Mouse (Mus musculus): ENCODE measurements around the gene Cers1. TPM values are rescaled to one million over a fixed set of nuclear protein-coding genes. Genes with fewer than 3 reads are reported as not detected.

Cers1 gene
- polyA plus RNA-seq (2014; fragmentation: Nextera tagmentation; extraction: Ambion mirVana): 5.5 and 7.0 TPM in 2 replicates

DNA sequence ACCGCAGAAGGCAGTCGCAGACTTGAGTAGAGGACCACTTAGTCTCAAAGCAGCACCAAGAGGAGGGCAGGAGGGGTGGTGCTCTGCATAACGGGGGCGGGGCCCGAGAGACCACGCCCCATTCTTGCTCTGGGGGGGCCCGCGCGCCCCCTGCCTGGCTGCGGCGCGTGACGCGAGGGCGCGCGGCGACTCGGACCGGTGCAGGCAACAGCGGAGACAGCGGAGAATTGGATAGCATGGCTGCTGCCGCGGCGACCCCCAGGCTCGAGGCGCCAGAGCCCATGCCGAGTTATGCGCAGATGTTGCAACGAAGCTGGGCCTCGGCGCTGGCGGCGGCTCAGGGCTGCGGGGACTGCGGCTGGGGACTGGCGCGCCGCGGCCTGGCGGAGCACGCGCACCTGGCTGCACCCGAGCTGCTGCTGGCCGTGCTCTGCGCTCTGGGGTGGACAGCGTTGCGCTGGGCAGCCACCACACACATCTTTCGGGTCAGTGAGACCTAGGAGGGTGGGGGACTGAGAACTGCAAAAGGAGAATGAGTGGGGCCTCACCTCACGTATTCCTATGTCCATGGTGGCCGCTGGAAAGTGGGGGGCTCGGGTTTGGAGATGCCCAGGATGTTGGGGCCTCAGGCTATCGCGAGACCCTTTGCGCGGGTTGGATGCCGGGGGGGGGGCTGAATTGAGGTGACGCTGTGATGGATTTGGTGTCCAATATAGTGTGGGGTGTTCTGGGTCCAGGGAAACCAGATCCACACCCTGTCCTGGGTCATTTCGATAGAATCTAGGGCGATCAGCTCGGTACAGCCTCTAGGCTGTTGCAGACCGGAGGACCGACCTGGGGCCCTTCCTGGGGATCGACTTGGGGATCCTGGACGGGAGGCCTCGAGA, at the start of gene Cers1:
Gene Cers1, plus strand, starts transcription at position 152 of the 887 bp plus-strand sequence.
- Histone ChIP-seq H3K9ac (ENCODE audit: low read length) (peak within 1 kb of the TSS; percentile 68), H3K27me3 (ENCODE audit: control insufficient read depth, insufficient read depth, low read length) (no peaks in the 10 kb centered on the region), H3K9me3 (ENCODE audit: control insufficient read depth, low read length) (no peaks in the 10 kb centered on the region), H3K4me3 (ENCODE audit: low read depth, low read length) (peak within 1 kb of the TSS; percentile 52), H3K4me2 (peak within 1 kb of the TSS; percentile 71), H3K36me3 (ENCODE audit: control insufficient read depth, insufficient read depth, low read length) (peaks cover 11% of the 10 kb centered on the region; the same call in 1 of the 2 replicates), H3K4me1 (ENCODE audit: control insufficient read depth, insufficient read depth, low read length) (peaks cover 30% of the 10 kb centered on the region), H3K27ac (ENCODE audit: low read depth, low read length) (peak within 1 kb of the TSS; percentile 70)
- peak; percentile 60 for ATAC-seq (ENCODE audit: low FRiP score)
- 2% methylated on average over 64 of the region's 66 CpGs for WGBS
- DNase-seq (ENCODE audit: low spot score, missing footprints): peak; percentile 96

DNA sequence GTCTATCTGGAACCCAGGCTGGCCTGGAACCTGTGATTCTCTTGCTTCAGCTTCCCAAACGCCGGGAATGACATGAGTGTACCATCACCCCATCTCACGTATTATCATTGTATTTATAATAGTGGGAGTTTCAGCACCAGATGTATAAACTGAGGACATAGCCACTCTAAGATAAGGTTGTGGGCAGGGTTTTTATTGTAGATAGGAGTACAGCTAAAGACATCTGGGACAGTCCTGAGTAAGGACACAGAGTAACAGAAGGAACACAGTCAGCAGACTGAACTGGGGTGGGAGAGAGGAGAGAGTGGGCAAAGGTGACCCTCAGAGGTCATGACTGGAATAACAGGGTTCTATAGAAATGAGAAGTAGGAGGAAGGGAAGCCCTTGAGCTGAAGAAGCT, 47.9 kb upstream of the Cers1 start:
- Histone ChIP-seq H3K4me2 (no peak overlapping the region), H3K9ac (ENCODE audit: low read length) (no peak overlapping the region), H3K9me3 (ENCODE audit: control insufficient read depth, low read length) (no peaks in the 10 kb centered on the region), H3K4me1 (ENCODE audit: control insufficient read depth, insufficient read depth, low read length) (no peaks in the 10 kb centered on the region), H3K27me3 (ENCODE audit: control insufficient read depth, insufficient read depth, low read length) (no peaks in the 10 kb centered on the region), H3K4me3 (ENCODE audit: low read depth, low read length) (no peak overlapping the region), H3K36me3 (ENCODE audit: control insufficient read depth, insufficient read depth, low read length) (peaks cover 17% of the 10 kb centered on the region), H3K27ac (ENCODE audit: low read depth, low read length) (no peak overlapping the region)
- ATAC-seq (ENCODE audit: low FRiP score) (no peak), DNase-seq (ENCODE audit: low spot score, missing footprints) (no peak)
- WGBS: 91% methylated on average over 3 of the region's 3 CpGs

DNA sequence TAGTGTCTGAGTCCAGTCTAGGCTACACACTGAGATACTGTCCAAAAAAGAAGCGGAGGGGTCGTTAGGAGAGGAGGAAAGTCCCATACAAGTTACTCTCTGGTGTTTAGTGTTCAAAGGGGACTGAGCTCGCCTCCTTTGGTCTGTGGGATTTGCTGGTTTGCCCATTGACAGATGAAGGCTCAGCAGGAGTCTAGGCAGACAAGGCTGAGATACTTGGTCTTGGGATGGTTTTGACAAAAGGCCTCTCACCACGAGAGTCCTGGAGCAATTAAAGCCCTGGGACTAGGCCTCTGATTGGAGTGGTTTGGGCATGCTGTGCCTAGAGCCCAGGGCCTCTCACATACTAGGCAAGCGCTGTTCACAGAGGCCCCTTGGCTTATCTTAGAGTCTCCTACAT, 47.3 kb upstream of the Cers1 start:
- ATAC-seq (ENCODE audit: low FRiP score): no peak
- no peak for DNase-seq (ENCODE audit: low spot score, missing footprints)
- Histone ChIP-seq H3K9me3 (ENCODE audit: control insufficient read depth, low read length) (no peaks in the 10 kb centered on the region), H3K9ac (ENCODE audit: low read length) (no peak overlapping the region), H3K36me3 (ENCODE audit: control insufficient read depth, insufficient read depth, low read length) (peaks cover 12% of the 10 kb centered on the region), H3K4me1 (ENCODE audit: control insufficient read depth, insufficient read depth, low read length) (no peaks in the 10 kb centered on the region), H3K27ac (ENCODE audit: low read depth, low read length) (no peak overlapping the region), H3K4me3 (ENCODE audit: low read depth, low read length) (no peak overlapping the region), H3K4me2 (no peak overlapping the region), H3K27me3 (ENCODE audit: control insufficient read depth, insufficient read depth, low read length) (no peaks in the 10 kb centered on the region)
- WGBS: 45% methylated on average over 5 of the region's 5 CpGs

DNA sequence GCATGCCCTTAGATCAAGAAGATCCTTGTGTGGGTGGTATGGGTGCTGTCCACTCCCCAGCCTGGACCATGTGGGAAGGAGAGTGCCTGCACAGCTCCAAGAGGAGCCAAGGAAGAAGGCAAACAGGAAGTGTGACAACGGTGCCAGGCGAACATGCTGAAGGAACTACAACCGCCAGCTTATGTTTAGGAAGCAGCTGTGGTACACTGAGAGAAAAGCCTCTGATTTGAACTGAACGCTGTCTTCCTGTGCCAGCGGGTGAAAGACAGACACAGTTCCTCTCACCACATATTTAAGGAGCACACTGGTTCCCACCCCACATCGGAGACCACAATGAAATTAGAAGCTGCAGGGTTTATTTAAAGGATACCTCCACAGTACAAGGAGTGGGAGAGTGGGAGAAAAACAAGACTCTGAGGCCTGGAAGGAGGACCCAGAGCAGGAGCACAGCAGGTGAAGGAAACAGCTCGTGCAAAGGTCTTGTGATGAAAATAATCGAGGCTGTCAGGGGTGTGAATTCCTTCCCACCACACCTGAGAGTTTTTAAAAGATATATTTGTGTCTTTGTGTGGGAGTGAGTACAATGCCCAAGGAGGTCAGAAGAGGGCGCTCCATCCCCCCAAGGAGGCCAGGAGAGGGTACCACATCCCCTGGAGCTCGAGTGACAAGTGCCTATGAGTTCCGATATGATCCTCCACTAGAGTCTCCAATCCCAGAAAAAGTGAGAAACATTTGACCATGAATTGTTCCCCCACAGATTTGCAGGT, 46.6 kb upstream of the Cers1 start:
- ATAC-seq (ENCODE audit: low FRiP score): no peak
- DNase-seq (ENCODE audit: low spot score, missing footprints): no peak
- Histone ChIP-seq H3K27me3 (ENCODE audit: control insufficient read depth, insufficient read depth, low read length) (no peaks in the 10 kb centered on the region), H3K36me3 (ENCODE audit: control insufficient read depth, insufficient read depth, low read length) (peaks cover 6% of the 10 kb centered on the region; the same call in 1 of the 2 replicates), H3K27ac (ENCODE audit: low read depth, low read length) (no peak overlapping the region), H3K9me3 (ENCODE audit: control insufficient read depth, low read length) (no peaks in the 10 kb centered on the region), H3K4me1 (ENCODE audit: control insufficient read depth, insufficient read depth, low read length) (no peaks in the 10 kb centered on the region), H3K4me3 (ENCODE audit: low read depth, low read length) (no peak overlapping the region), H3K4me2 (no peak overlapping the region), H3K9ac (ENCODE audit: low read length) (no peak overlapping the region)
- 58% methylated on average over 11 of the region's 11 CpGs for WGBS

DNA sequence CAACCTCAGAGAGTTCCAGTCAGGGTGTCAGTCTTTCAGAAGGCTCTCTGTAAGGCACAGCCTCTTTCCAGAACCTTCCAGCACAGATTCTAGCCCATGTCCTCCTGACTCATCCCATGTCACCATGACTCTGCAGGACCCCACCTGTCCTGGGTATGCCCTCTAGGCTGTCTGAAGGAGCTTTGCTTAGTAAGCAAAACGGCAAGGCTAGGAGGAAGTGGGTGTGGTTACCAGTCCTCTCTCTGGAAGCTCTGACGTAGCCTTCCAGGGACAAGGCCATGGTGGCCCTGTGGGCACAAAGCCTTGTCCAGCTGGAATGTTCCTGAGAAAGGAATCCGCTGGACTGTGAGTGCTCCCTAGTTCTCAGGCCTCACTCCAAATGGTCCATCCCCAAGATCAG, 42.6 kb upstream of the Cers1 start:
- ATAC-seq (ENCODE audit: low FRiP score) (no peak), DNase-seq (ENCODE audit: low spot score, missing footprints) (no peak)
- H3K4me2 ChIP-seq: no peak overlapping the region
- no peaks in the 10 kb centered on the region for H3K36me3 ChIP-seq (ENCODE audit: control insufficient read depth, insufficient read depth, low read length)
- H3K4me3 ChIP-seq (ENCODE audit: low read depth, low read length): no peak overlapping the region
- 74% methylated on average over 3 of the region's 3 CpGs for WGBS
- no peaks in the 10 kb centered on the region for H3K9me3 ChIP-seq (ENCODE audit: control insufficient read depth, low read length)
- no peak overlapping the region for H3K27ac ChIP-seq (ENCODE audit: low read depth, low read length)
- no peaks in the 10 kb centered on the region for H3K27me3 ChIP-seq (ENCODE audit: control insufficient read depth, insufficient read depth, low read length)
- no peak overlapping the region for H3K9ac ChIP-seq (ENCODE audit: low read length)
- no peaks in the 10 kb centered on the region for H3K4me1 ChIP-seq (ENCODE audit: control insufficient read depth, insufficient read depth, low read length)

DNA sequence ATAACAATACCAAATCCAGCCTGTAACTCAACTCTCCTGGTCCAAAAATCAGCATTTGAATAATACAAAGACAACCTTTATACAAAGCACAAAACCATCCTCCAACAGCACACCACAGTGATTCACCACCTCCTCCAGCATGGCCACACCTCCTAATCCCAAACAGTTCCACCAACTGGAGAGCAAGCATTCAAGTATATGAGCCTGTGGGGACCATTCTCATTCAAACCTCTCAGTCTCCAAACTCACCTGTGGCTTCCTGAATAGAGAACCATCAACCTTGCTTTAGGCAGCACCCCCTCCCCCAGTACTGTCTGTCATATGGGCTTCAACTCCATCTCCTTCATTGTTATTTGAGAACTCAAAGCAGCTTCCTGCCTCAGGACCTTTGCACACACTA, 41.2 kb upstream of the Cers1 start:
- no peaks in the 10 kb centered on the region for H3K36me3 ChIP-seq (ENCODE audit: control insufficient read depth, insufficient read depth, low read length)
- no peaks in the 10 kb centered on the region for H3K4me1 ChIP-seq (ENCODE audit: control insufficient read depth, insufficient read depth, low read length)
- no peak overlapping the region for H3K4me3 ChIP-seq (ENCODE audit: low read depth, low read length)
- H3K27me3 ChIP-seq (ENCODE audit: control insufficient read depth, insufficient read depth, low read length): no peaks in the 10 kb centered on the region
- ATAC-seq (ENCODE audit: low FRiP score) (no peak), DNase-seq (ENCODE audit: low spot score, missing footprints) (no peak)
- H3K4me2 ChIP-seq: no peak overlapping the region
- no peak overlapping the region for H3K27ac ChIP-seq (ENCODE audit: low read depth, low read length)
- no peak overlapping the region for H3K9ac ChIP-seq (ENCODE audit: low read length)
- H3K9me3 ChIP-seq (ENCODE audit: control insufficient read depth, low read length): no peaks in the 10 kb centered on the region

DNA sequence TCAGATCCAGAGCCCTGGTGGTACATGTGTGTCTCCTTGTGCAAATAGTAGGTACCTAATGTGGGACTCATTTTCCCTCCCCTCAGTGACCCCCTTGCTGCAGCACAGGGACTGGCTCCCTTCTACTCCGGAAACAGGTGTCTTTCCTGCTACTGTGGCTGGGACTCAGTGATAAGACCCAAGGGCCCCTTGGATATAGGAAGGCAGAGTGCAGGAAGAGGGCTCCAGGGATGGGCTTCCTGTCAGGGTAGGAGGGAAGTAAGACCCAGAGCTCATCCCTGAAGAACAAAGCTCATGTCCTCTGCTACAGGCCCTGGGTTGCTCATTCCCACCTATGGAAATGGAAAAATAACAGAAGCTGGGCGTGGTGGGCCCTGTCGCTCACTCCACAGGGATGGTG, 39.1 kb upstream of the Cers1 start:
- H3K4me3 ChIP-seq (ENCODE audit: low read depth, low read length): no peak overlapping the region
- no peaks in the 10 kb centered on the region for H3K36me3 ChIP-seq (ENCODE audit: control insufficient read depth, insufficient read depth, low read length)
- ATAC-seq (ENCODE audit: low FRiP score) (no peak), DNase-seq (ENCODE audit: low spot score, missing footprints) (no peak)
- WGBS: 85% methylated on average over 3 of the region's 3 CpGs
- no peaks in the 10 kb centered on the region; the same call in 1 of the 2 replicates for H3K27me3 ChIP-seq (ENCODE audit: control insufficient read depth, insufficient read depth, low read length)
- H3K4me2 ChIP-seq: no peak overlapping the region
- no peak overlapping the region for H3K27ac ChIP-seq (ENCODE audit: low read depth, low read length)
- no peaks in the 10 kb centered on the region for H3K4me1 ChIP-seq (ENCODE audit: control insufficient read depth, insufficient read depth, low read length)
- H3K9me3 ChIP-seq (ENCODE audit: control insufficient read depth, low read length): no peaks in the 10 kb centered on the region
- H3K9ac ChIP-seq (ENCODE audit: low read length): no peak overlapping the region

DNA sequence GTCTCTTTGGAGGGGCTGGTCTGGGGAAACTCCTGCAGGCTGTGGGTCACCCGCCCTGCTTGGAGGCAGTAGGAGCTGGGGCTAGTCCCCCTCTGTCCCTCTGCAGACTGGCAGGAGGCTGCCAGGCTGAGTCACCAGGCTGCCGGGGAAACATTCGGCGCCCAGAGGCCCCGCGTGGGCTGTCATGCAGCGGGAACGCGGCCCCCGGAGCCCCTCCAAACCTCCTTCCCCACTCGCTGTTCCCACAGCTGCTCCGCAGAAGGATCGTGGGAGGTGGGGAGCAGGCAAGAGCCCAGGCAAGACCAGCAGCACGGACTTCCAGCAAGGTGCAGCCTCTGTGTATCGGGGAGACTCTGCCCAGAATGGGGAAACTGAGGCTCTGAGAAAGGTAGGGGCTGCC, 37.4 kb upstream of the Cers1 start:
- no peak overlapping the region for H3K4me3 ChIP-seq (ENCODE audit: low read depth, low read length)
- H3K27me3 ChIP-seq (ENCODE audit: control insufficient read depth, insufficient read depth, low read length): no peaks in the 10 kb centered on the region; the same call in 1 of the 2 replicates
- DNase-seq (ENCODE audit: low spot score, missing footprints) (no peak), ATAC-seq (ENCODE audit: low FRiP score) (no peak)
- no peaks in the 10 kb centered on the region for H3K9me3 ChIP-seq (ENCODE audit: control insufficient read depth, low read length)
- peaks cover 7% of the 10 kb centered on the region; the same call in 1 of the 2 replicates for H3K4me1 ChIP-seq (ENCODE audit: control insufficient read depth, insufficient read depth, low read length)
- no peak overlapping the region for H3K9ac ChIP-seq (ENCODE audit: low read length)
- no peak overlapping the region for H3K4me2 ChIP-seq
- 69% methylated on average over 15 of the region's 15 CpGs for WGBS
- no peak overlapping the region for H3K27ac ChIP-seq (ENCODE audit: low read depth, low read length)
- H3K36me3 ChIP-seq (ENCODE audit: control insufficient read depth, insufficient read depth, low read length): no peaks in the 10 kb centered on the region

DNA sequence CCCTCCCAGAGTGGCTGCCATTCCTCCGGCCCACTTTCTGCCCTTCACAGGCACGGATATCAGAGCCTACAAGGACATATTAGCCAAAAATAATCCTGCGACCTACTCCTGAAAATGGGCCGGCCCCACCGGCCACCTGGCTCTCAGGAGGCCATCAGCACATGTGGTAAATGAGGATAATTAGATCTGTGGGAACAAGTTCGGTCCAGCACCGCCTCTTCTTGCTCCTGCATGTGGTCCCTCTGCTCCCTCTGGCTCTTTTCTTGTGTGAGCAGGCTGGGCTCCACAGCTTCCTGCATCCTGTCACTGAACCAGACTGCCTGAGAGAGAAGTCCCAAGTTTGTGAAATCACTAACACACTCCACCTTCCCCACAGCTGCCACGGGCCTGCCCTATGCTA, 36.3 kb upstream of the Cers1 start:
- Histone ChIP-seq H3K36me3 (ENCODE audit: control insufficient read depth, insufficient read depth, low read length) (no peaks in the 10 kb centered on the region), H3K9me3 (ENCODE audit: control insufficient read depth, low read length) (no peaks in the 10 kb centered on the region), H3K4me3 (ENCODE audit: low read depth, low read length) (no peak overlapping the region), H3K4me1 (ENCODE audit: control insufficient read depth, insufficient read depth, low read length) (peaks cover 9% of the 10 kb centered on the region), H3K27me3 (ENCODE audit: control insufficient read depth, insufficient read depth, low read length) (no peaks in the 10 kb centered on the region; the same call in 1 of the 2 replicates), H3K9ac (ENCODE audit: low read length) (no peak overlapping the region), H3K4me2 (no peak overlapping the region), H3K27ac (ENCODE audit: low read depth, low read length) (no peak overlapping the region)
- WGBS: 74% methylated on average over 8 of the region's 8 CpGs
- DNase-seq (ENCODE audit: low spot score, missing footprints): no peak
- no peak for ATAC-seq (ENCODE audit: low FRiP score)

Data from midbrain, embryonic 11.5 days (tissue).